ENCODE assay signal across 22 mouse cellular contexts in genomic region chr10:21456359-21456758, GRCm38 (mm10).
A peak's percentile ranks its signal among the peaks of the same experiment; 100 is the strongest.
DNase-seq lines count a peak whose midpoint lies in the region; ATAC-seq lines count a peak whose summit lies in the region.
"Had no signal": no experiment of that assay in that cellular context is flagged by ENCODE, and none has a peak within 500 bp of the region (broad histone marks: within the 10 kb centered on the region; RNA-seq: fewer than 3 reads in every experiment).

No protein-coding gene starts in this region.

- H3K4me3 ChIP-seq in hindbrain, embryonic 13.5 days = no peak overlapping the region
- H3K4me3 ChIP-seq in hindbrain, embryonic 11.5 days (ENCODE audit: low read depth, low read length) = no peak overlapping the region
- H3K4me3 ChIP-seq in midbrain, embryonic 13.5 days (replicated peaks) = no peak overlapping the region
- no peak overlapping the region for H3K4me3 ChIP-seq in midbrain, embryonic 10.5 days
- no peak overlapping the region for H3K4me3 ChIP-seq in embryonic facial prominence, embryonic 14.5 days (ENCODE audit: low read depth, low read length)
- no peak overlapping the region for H3K4me3 ChIP-seq in midbrain, embryonic 15.5 days
- H3K4me3 ChIP-seq: erythroblast, embryonic 14.5 days; forebrain, embryonic 12.5 days; heart, adult 2 months; heart, embryonic 13.5 days; limb, embryonic 13.5 days; liver, embryonic 12.5 days had no signal

- no peak overlapping the region; the same call in 1 of the 2 replicates for H3K9ac ChIP-seq in hindbrain, embryonic 13.5 days
- no peak overlapping the region for H3K9ac ChIP-seq in hindbrain, embryonic 11.5 days (ENCODE audit: low read depth, low read length)
- H3K9ac ChIP-seq in midbrain, embryonic 13.5 days (replicated peaks) = no peak overlapping the region
- no peak overlapping the region for H3K9ac ChIP-seq in embryonic facial prominence, embryonic 14.5 days (ENCODE audit: low read depth, low read length)
- no peak overlapping the region for H3K9ac ChIP-seq in midbrain, embryonic 15.5 days
- H3K9ac ChIP-seq: forebrain, embryonic 12.5 days; heart, embryonic 13.5 days; limb, embryonic 13.5 days; liver, embryonic 12.5 days had no signal

- ATAC-seq in hindbrain, embryonic 13.5 days (ENCODE audit: low FRiP score) = 0 out of 2 replicates have a peak, but pooled peaks have one; percentile 9
- ATAC-seq in hindbrain, embryonic 11.5 days (ENCODE audit: low FRiP score) = no peak
- no peak for ATAC-seq in midbrain, embryonic 13.5 days
- ATAC-seq in embryonic facial prominence, embryonic 14.5 days (ENCODE audit: low read depth) = no peak
- no peak for ATAC-seq in midbrain, embryonic 15.5 days (replicated peaks)
- no peak for ATAC-seq in megakaryocyte progenitor cell, adult 5-6 weeks (replicated peaks; ENCODE audit: poor library complexity)
- ATAC-seq: liver, embryonic 12.5 days had no signal

- 0 out of 2 replicates have a peak, but pooled peaks cover 2% of the 10 kb centered on the region for H3K27me3 ChIP-seq in hindbrain, embryonic 13.5 days
- H3K27me3 ChIP-seq in hindbrain, embryonic 11.5 days (ENCODE audit: control insufficient read depth, insufficient read depth, low read length) = no peaks in the 10 kb centered on the region
- H3K27me3 ChIP-seq in midbrain, embryonic 13.5 days = 0 out of 2 replicates have a peak, but pooled peaks cover 7% of the 10 kb centered on the region
- H3K27me3 ChIP-seq in midbrain, embryonic 10.5 days (ENCODE audit: low read depth, poor library complexity, severe bottlenecking) = no peaks in the 10 kb centered on the region
- H3K27me3 ChIP-seq in embryonic facial prominence, embryonic 14.5 days (replicated peaks; ENCODE audit: control insufficient read depth, insufficient read depth, low read length) = no peaks in the 10 kb centered on the region
- no peaks in the 10 kb centered on the region for H3K27me3 ChIP-seq in midbrain, embryonic 15.5 days (replicated peaks)
- H3K27me3 ChIP-seq: heart, embryonic 13.5 days; limb, embryonic 13.5 days; liver, embryonic 12.5 days had no signal

- peak overlapping the region; percentile 70 for H3K27ac ChIP-seq in hindbrain, embryonic 13.5 days
- no peak overlapping the region for H3K27ac ChIP-seq in hindbrain, embryonic 11.5 days (ENCODE audit: low read depth, low read length)
- peak overlapping the region; percentile 49 for H3K27ac ChIP-seq in midbrain, embryonic 13.5 days
- H3K27ac ChIP-seq in midbrain, embryonic 10.5 days (replicated peaks) = no peak overlapping the region
- H3K27ac ChIP-seq in embryonic facial prominence, embryonic 14.5 days (replicated peaks; ENCODE audit: low read depth, low read length) = peak overlapping the region; percentile 48; the same call in 1 of the 2 replicates
- H3K27ac ChIP-seq in midbrain, embryonic 15.5 days = peak overlapping the region; percentile 51
- H3K27ac ChIP-seq: heart, adult 2 months; heart, embryonic 13.5 days; kidney, postnatal 0 days; limb, embryonic 13.5 days; liver, embryonic 12.5 days had no signal

- peaks cover 22% of the 10 kb centered on the region for H3K4me1 ChIP-seq in hindbrain, embryonic 13.5 days (replicated peaks)
- H3K4me1 ChIP-seq in hindbrain, embryonic 11.5 days (replicated peaks; ENCODE audit: control insufficient read depth, insufficient read depth, low read length) = no peaks in the 10 kb centered on the region
- H3K4me1 ChIP-seq in midbrain, embryonic 13.5 days (replicated peaks) = peaks cover 33% of the 10 kb centered on the region
- 0 out of 2 replicates have a peak, but pooled peaks cover 2% of the 10 kb centered on the region for H3K4me1 ChIP-seq in midbrain, embryonic 10.5 days
- peaks cover 16% of the 10 kb centered on the region; the same call in 1 of the 2 replicates for H3K4me1 ChIP-seq in embryonic facial prominence, embryonic 14.5 days (ENCODE audit: control insufficient read depth, insufficient read depth, low read length)
- peaks cover 28% of the 10 kb centered on the region for H3K4me1 ChIP-seq in midbrain, embryonic 15.5 days
- H3K4me1 ChIP-seq: liver, embryonic 12.5 days had no signal

- H3K36me3 ChIP-seq in hindbrain, embryonic 13.5 days = no peaks in the 10 kb centered on the region
- no peaks in the 10 kb centered on the region for H3K36me3 ChIP-seq in hindbrain, embryonic 11.5 days (ENCODE audit: control insufficient read depth, insufficient read depth, low read length)
- no peaks in the 10 kb centered on the region for H3K36me3 ChIP-seq in midbrain, embryonic 13.5 days
- H3K36me3 ChIP-seq in midbrain, embryonic 10.5 days = no peaks in the 10 kb centered on the region
- no peaks in the 10 kb centered on the region for H3K36me3 ChIP-seq in embryonic facial prominence, embryonic 14.5 days (ENCODE audit: control insufficient read depth, insufficient read depth, low read length)
- H3K36me3 ChIP-seq in midbrain, embryonic 15.5 days (replicated peaks) = no peaks in the 10 kb centered on the region
- H3K36me3 ChIP-seq: forebrain, embryonic 12.5 days; heart, embryonic 13.5 days; limb, embryonic 13.5 days; liver, embryonic 12.5 days had no signal

- DNase-seq in hindbrain, embryonic 11.5 days (ENCODE audit: low spot score) = no peak
- DNase-seq in midbrain, embryonic 10.5 days (ENCODE audit: low spot score) = no peak
- DNase-seq in embryonic facial prominence, embryonic 14.5 days (ENCODE audit: low spot score) = no peak
- DNase-seq in gastrocnemius, adult 8-10 months (ENCODE audit: low spot score in 2 of 2) = no peak
- DNase-seq: adrenal gland, postnatal 25 days; gastrocnemius, postnatal 36 days; heart, adult 2 months; heart, postnatal 14 days; kidney, adult 2 months; lung, adult 18-20 months; right cerebral cortex, postnatal 25 days; spleen, adult 18-20 months had no signal

- no peak overlapping the region for H3K4me2 ChIP-seq in hindbrain, embryonic 13.5 days
- no peak overlapping the region for H3K4me2 ChIP-seq in hindbrain, embryonic 11.5 days (replicated peaks; ENCODE audit: low read depth, low read length)
- no peak overlapping the region for H3K4me2 ChIP-seq in midbrain, embryonic 13.5 days (replicated peaks)
- H3K4me2 ChIP-seq in embryonic facial prominence, embryonic 14.5 days (ENCODE audit: low read depth, low read length) = no peak overlapping the region
- H3K4me2 ChIP-seq in midbrain, embryonic 15.5 days = no peak overlapping the region
- H3K4me2 ChIP-seq: forebrain, embryonic 12.5 days; heart, embryonic 13.5 days; limb, embryonic 13.5 days; liver, embryonic 12.5 days had no signal

- 42% methylated on average over 3 of the region's 3 CpGs for WGBS in hindbrain, embryonic 13.5 days
- WGBS in hindbrain, embryonic 11.5 days = 68% methylated on average over 3 of the region's 3 CpGs
- WGBS in midbrain, embryonic 13.5 days = 44% methylated on average over 3 of the region's 3 CpGs
- 80% methylated on average over 3 of the region's 3 CpGs for WGBS in midbrain, embryonic 10.5 days
- 43% methylated on average over 3 of the region's 3 CpGs for WGBS in embryonic facial prominence, embryonic 14.5 days
- 32% methylated on average over 3 of the region's 3 CpGs for WGBS in midbrain, embryonic 15.5 days

- no peaks in the 10 kb centered on the region for H3K9me3 ChIP-seq in hindbrain, embryonic 13.5 days
- no peaks in the 10 kb centered on the region for H3K9me3 ChIP-seq in hindbrain, embryonic 11.5 days (ENCODE audit: control insufficient read depth, low read length)
- no peaks in the 10 kb centered on the region for H3K9me3 ChIP-seq in midbrain, embryonic 13.5 days
- H3K9me3 ChIP-seq in midbrain, embryonic 10.5 days (replicated peaks) = no peaks in the 10 kb centered on the region
- H3K9me3 ChIP-seq in embryonic facial prominence, embryonic 14.5 days (ENCODE audit: control insufficient read depth, low read length) = no peaks in the 10 kb centered on the region
- no peaks in the 10 kb centered on the region for H3K9me3 ChIP-seq in midbrain, embryonic 15.5 days
- H3K9me3 ChIP-seq: forebrain, embryonic 12.5 days; heart, embryonic 13.5 days; liver, embryonic 12.5 days had no signal

Comparison
In these comparisons a context has a peak if more than half of its experiments do, and no peak if none do; other contexts are left out.
1. H3K27ac ChIP-seq: peak in hindbrain, embryonic 13.5 days (single experiment), midbrain, embryonic 13.5 days (single experiment), embryonic facial prominence, embryonic 14.5 days (single experiment) and midbrain, embryonic 15.5 days (single experiment); none in hindbrain, embryonic 11.5 days (single experiment) and midbrain, embryonic 10.5 days (single experiment).